Mouse (Mus musculus): Measurements from ENCODE around the gene Bola2. TPM values are rescaled to one million over a fixed set of nuclear protein-coding genes. Genes with fewer than 3 reads are reported as not detected.
"Not testable (repeated sequence)": the region's sequence is repeated elsewhere in the genome, so short reads cannot be mapped to it uniquely, and the experiment has no call there.

Gene Bola2
- polyA plus RNA-seq, 1 experiment from 2014 or later, result 167 TPM

DNA sequence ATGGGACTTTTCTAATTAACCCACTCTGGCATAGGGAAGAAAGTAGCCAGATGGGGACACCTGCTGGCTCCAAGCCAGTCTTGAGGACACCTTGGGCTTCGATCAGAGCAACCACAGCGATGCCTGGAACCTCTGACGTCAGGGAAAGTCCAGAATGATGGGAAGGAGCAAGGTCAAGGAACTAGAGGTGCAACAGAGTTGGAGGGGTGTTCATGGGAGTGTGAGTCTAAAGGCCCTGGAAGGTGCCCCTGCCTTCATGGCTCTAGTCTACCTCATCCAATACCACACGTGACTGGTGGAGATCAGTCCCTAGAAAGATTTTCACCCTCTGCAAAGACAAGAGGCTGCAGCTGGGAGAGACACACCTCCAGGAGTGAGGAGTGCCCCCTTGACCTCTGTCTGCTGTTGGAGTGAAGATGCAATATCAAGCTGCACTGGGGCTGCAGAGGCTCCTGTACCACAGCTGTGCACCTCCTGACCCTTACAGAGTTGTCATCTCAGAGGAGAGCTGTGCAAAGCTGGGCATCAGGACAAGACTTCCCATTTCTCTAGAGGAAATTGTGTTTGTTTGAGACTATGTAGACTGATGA is 18.5 kb upstream of the Bola2 start:
- Histone ChIP-seq H3K27me3 (ENCODE audit: control insufficient read depth, insufficient read depth, low read length) (no peaks in the 10 kb centered on the region), H3K9me3 (ENCODE audit: control insufficient read depth, low read length) (no peaks in the 10 kb centered on the region), H3K4me2 (ENCODE audit: low read depth, low read length, severe bottlenecking) (no peak overlapping the region), H3K36me3 (ENCODE audit: control insufficient read depth, insufficient read depth, low read length) (no peaks in the 10 kb centered on the region; the same call in 1 of the 2 replicates), H3K4me3 (ENCODE audit: low read depth, low read length) (no peak overlapping the region), H3K27ac (ENCODE audit: low read depth, low read length) (no peak overlapping the region), H3K4me1 (replicated peaks; ENCODE audit: control insufficient read depth, insufficient read depth, low read length) (no peaks in the 10 kb centered on the region), H3K9ac (ENCODE audit: low read length) (no peak overlapping the region)
- WGBS, result 89% methylated on average over 4 of the region's 4 CpGs
- ATAC-seq (replicated peaks; ENCODE audit: low FRiP score) (no peak), DNase-seq (ENCODE audit: low spot score) (no peak)

- Histone ChIP-seq H3K9ac (ENCODE audit: low read length) (no peak overlapping the region), H3K9me3 (ENCODE audit: control insufficient read depth, low read length) (no peaks in the 10 kb centered on the region), H3K27ac (ENCODE audit: low read depth, low read length) (no peak overlapping the region), H3K4me3 (ENCODE audit: low read depth, low read length) (no peak overlapping the region), H3K4me2 (ENCODE audit: low read depth, low read length, severe bottlenecking) (no peak overlapping the region), H3K27me3 (ENCODE audit: control insufficient read depth, insufficient read depth, low read length) (no peaks in the 10 kb centered on the region), H3K4me1 (replicated peaks; ENCODE audit: control insufficient read depth, insufficient read depth, low read length) (no peaks in the 10 kb centered on the region), H3K36me3 (ENCODE audit: control insufficient read depth, insufficient read depth, low read length) (no peaks in the 10 kb centered on the region)
- ATAC-seq (replicated peaks; ENCODE audit: low FRiP score) (no peak), DNase-seq (ENCODE audit: low spot score) (no peak)
- 89% methylated on average over 8 of the region's 8 CpGs for WGBS
Measured at GRCm38 (mm10) chr7:126678545-126679341, 16.5 kb upstream of the Bola2 start.

DNA sequence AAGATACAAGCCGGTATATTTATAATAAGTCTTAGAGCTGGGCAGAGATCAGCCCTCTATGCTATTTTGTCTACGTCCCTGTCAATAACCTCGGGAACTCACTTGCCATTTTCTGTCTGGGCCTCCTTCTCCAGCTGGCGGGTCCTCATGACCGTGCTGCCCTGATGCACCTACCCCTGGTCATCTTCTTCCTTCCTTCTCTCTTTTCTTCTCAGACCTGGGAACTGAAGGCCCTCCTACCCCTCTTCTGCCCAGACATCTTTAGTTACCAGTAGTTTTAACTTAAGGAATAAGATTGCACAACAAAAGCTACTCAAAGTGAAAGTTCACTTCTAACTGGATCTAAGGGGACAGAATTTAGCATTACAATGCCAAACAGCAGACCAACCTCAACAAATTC is 15.5 kb upstream of the Bola2 start:
- ATAC-seq (replicated peaks; ENCODE audit: low FRiP score) (no peak), DNase-seq (ENCODE audit: low spot score) (no peak)
- no peak overlapping the region for H3K9ac ChIP-seq (ENCODE audit: low read length)
- 92% methylated on average over 5 of the region's 5 CpGs for WGBS
- no peaks in the 10 kb centered on the region for H3K9me3 ChIP-seq (ENCODE audit: control insufficient read depth, low read length)
- no peaks in the 10 kb centered on the region for H3K36me3 ChIP-seq (ENCODE audit: control insufficient read depth, insufficient read depth, low read length)
- no peak overlapping the region for H3K4me3 ChIP-seq (ENCODE audit: low read depth, low read length)
- H3K27me3 ChIP-seq (ENCODE audit: control insufficient read depth, insufficient read depth, low read length), result no peaks in the 10 kb centered on the region
- H3K27ac ChIP-seq (ENCODE audit: low read depth, low read length), result no peak overlapping the region
- no peak overlapping the region for H3K4me2 ChIP-seq (ENCODE audit: low read depth, low read length, severe bottlenecking)
- no peaks in the 10 kb centered on the region for H3K4me1 ChIP-seq (replicated peaks; ENCODE audit: control insufficient read depth, insufficient read depth, low read length)

GRCm38 (mm10) chr7:126681221-126681620 is 14.0 kb upstream of the Bola2 start:
- Histone ChIP-seq H3K27ac (ENCODE audit: low read depth, low read length) (no peak overlapping the region), H3K4me2 (ENCODE audit: low read depth, low read length, severe bottlenecking) (no peak overlapping the region), H3K4me1 (replicated peaks; ENCODE audit: control insufficient read depth, insufficient read depth, low read length) (no peaks in the 10 kb centered on the region), H3K27me3 (ENCODE audit: control insufficient read depth, insufficient read depth, low read length) (no peaks in the 10 kb centered on the region), H3K4me3 (ENCODE audit: low read depth, low read length) (no peak overlapping the region), H3K9me3 (ENCODE audit: control insufficient read depth, low read length) (no peaks in the 10 kb centered on the region), H3K9ac (ENCODE audit: low read length) (no peak overlapping the region), H3K36me3 (ENCODE audit: control insufficient read depth, insufficient read depth, low read length) (no peaks in the 10 kb centered on the region)
- ATAC-seq (replicated peaks; ENCODE audit: low FRiP score) (no peak), DNase-seq (ENCODE audit: low spot score) (no peak)
- 96% methylated on average over 5 of the region's 5 CpGs for WGBS

DNA sequence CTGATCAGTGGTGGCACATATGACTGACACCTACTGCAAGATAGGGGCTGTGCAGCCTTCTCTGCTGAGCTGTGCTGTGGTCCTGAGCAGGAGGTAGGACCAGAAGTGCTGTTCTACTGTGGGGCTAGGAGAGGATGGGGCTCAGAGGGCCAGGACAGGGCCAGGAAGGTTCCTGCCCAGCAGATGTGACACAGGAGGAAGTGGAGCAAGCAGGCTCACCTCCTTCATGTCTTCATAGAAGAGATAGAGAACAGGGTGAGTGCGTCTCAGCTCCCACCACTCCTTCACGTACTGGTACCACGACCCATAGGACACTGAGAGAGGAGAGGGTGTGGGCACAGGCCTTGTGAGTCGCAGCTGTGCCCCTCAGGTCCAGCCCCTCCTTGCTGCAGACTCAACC is 7.0 kb upstream of the Bola2 start:
- 86% methylated on average over 4 of the region's 4 CpGs for WGBS
- H3K9me3 ChIP-seq (ENCODE audit: control insufficient read depth, low read length); ATAC-seq (replicated peaks; ENCODE audit: low FRiP score); DNase-seq (ENCODE audit: low spot score); H3K9ac ChIP-seq (ENCODE audit: low read length); H3K4me3 ChIP-seq (ENCODE audit: low read depth, low read length); H3K4me2 ChIP-seq (ENCODE audit: low read depth, low read length, severe bottlenecking); H3K36me3 ChIP-seq (ENCODE audit: control insufficient read depth, insufficient read depth, low read length); H3K4me1 ChIP-seq (replicated peaks; ENCODE audit: control insufficient read depth, insufficient read depth, low read length); H3K27me3 ChIP-seq (ENCODE audit: control insufficient read depth, insufficient read depth, low read length); H3K27ac ChIP-seq (ENCODE audit: low read depth, low read length): not testable (repeated sequence)

DNA sequence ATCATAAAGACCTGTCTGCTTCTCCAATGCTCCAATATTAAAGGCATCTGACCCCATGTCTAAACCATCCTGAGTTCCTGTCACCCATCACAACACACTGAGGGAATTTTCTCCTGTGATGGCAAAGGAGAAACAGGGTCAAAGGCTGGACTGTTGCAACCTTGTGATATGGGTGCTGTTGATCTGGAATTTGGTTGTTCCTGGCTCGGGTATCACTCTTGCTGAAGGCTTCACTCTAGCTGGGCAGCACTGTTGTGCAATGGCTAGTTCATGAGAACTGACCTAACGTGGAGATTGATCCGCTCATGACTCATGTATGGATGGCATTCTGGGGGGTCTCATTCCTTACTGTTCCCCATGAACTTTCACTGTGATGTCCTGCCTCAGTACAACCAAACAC is 6.2 kb upstream of the Bola2 start:
- DNase-seq (ENCODE audit: low spot score), result no peak
- no peak overlapping the region for H3K4me2 ChIP-seq (ENCODE audit: low read depth, low read length, severe bottlenecking)
- H3K9me3 ChIP-seq (ENCODE audit: control insufficient read depth, low read length), result no peaks in the 10 kb centered on the region
- no peaks in the 10 kb centered on the region; the same call in 1 of the 2 replicates for H3K36me3 ChIP-seq (ENCODE audit: control insufficient read depth, insufficient read depth, low read length)
- H3K27ac ChIP-seq (ENCODE audit: low read depth, low read length), result no peak overlapping the region
- H3K9ac ChIP-seq (ENCODE audit: low read length), result no peak overlapping the region
- ATAC-seq (replicated peaks; ENCODE audit: low FRiP score), result no peak
- no peaks in the 10 kb centered on the region for H3K27me3 ChIP-seq (ENCODE audit: control insufficient read depth, insufficient read depth, low read length)
- H3K4me3 ChIP-seq (ENCODE audit: low read depth, low read length), result no peak overlapping the region
- 79% methylated on average over 3 of the region's 3 CpGs for WGBS
- peaks cover 3% of the 10 kb centered on the region; the same call in 1 of the 2 replicates for H3K4me1 ChIP-seq (replicated peaks; ENCODE audit: control insufficient read depth, insufficient read depth, low read length)

- Histone ChIP-seq H3K4me3 (ENCODE audit: low read depth, low read length) (no peak overlapping the region), H3K9me3 (ENCODE audit: control insufficient read depth, low read length) (no peaks in the 10 kb centered on the region), H3K9ac (ENCODE audit: low read length) (no peak overlapping the region), H3K4me1 (replicated peaks; ENCODE audit: control insufficient read depth, insufficient read depth, low read length) (peaks cover 6% of the 10 kb centered on the region), H3K27ac (ENCODE audit: low read depth, low read length) (no peak overlapping the region), H3K4me2 (ENCODE audit: low read depth, low read length, severe bottlenecking) (no peak overlapping the region), H3K36me3 (ENCODE audit: control insufficient read depth, insufficient read depth, low read length) (no peaks in the 10 kb centered on the region; the same call in 1 of the 2 replicates), H3K27me3 (ENCODE audit: control insufficient read depth, insufficient read depth, low read length) (no peaks in the 10 kb centered on the region)
- ATAC-seq (replicated peaks; ENCODE audit: low FRiP score), result no peak
- 88% methylated on average over 3 of the region's 3 CpGs for WGBS
- DNase-seq (ENCODE audit: low spot score), result no peak
Measured at GRCm38 (mm10) chr7:126690737-126691136, 4.5 kb upstream of the Bola2 start.

- no peak for ATAC-seq (replicated peaks; ENCODE audit: low FRiP score)
- no peaks in the 10 kb centered on the region for H3K9me3 ChIP-seq (ENCODE audit: control insufficient read depth, low read length)
- WGBS, result 79% methylated on average over 5 of the region's 5 CpGs
- no peaks in the 10 kb centered on the region; the same call in 1 of the 2 replicates for H3K36me3 ChIP-seq (ENCODE audit: control insufficient read depth, insufficient read depth, low read length)
- H3K9ac ChIP-seq (ENCODE audit: low read length), result no peak overlapping the region
- H3K4me2 ChIP-seq (ENCODE audit: low read depth, low read length, severe bottlenecking), result no peak overlapping the region
- DNase-seq (ENCODE audit: low spot score), result no peak
- no peaks in the 10 kb centered on the region for H3K27me3 ChIP-seq (ENCODE audit: control insufficient read depth, insufficient read depth, low read length)
- H3K4me1 ChIP-seq (replicated peaks; ENCODE audit: control insufficient read depth, insufficient read depth, low read length), result peaks cover 9% of the 10 kb centered on the region
- no peak overlapping the region for H3K27ac ChIP-seq (ENCODE audit: low read depth, low read length)
- no peak overlapping the region for H3K4me3 ChIP-seq (ENCODE audit: low read depth, low read length)
Measured at GRCm38 (mm10) chr7:126691676-126692075, 3.5 kb upstream of the Bola2 start.

DNA sequence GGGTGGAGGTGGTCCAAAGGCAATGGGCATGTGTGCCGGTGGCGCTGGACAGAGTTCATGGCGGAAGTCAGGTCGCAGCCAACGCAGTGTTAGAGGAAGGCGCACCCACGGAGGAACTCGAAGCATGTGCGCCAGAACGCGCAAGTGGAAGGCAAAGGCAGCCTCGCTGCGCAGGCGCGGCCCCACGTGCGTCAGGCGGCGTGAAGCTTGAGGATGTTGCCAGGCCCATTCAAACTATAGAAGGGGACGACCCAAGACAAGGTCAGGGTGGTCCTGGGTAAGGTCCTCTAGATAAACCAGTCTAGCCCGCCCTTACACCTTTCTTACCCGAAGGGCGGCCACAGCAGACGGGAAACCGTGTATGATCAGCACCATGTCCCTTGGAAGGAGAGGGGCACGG is 2.8 kb upstream of the Bola2 start:
- H3K27ac ChIP-seq (ENCODE audit: low read depth, low read length), result no peak overlapping the region
- WGBS, result 96% methylated on average over 26 of the region's 26 CpGs
- no peaks in the 10 kb centered on the region for H3K27me3 ChIP-seq (ENCODE audit: control insufficient read depth, insufficient read depth, low read length)
- DNase-seq (ENCODE audit: low spot score), result no peak
- peaks cover 14% of the 10 kb centered on the region for H3K4me1 ChIP-seq (replicated peaks; ENCODE audit: control insufficient read depth, insufficient read depth, low read length)
- H3K36me3 ChIP-seq (ENCODE audit: control insufficient read depth, insufficient read depth, low read length), result no peaks in the 10 kb centered on the region; the same call in 1 of the 2 replicates
- H3K4me2 ChIP-seq (ENCODE audit: low read depth, low read length, severe bottlenecking), result no peak overlapping the region
- H3K9ac ChIP-seq (ENCODE audit: low read length), result no peak overlapping the region
- no peak for ATAC-seq (replicated peaks; ENCODE audit: low FRiP score)
- no peak overlapping the region for H3K4me3 ChIP-seq (ENCODE audit: low read depth, low read length)
- H3K9me3 ChIP-seq (ENCODE audit: control insufficient read depth, low read length), result no peaks in the 10 kb centered on the region
